14 mouse cellular contexts compared by ENCODE assay signal in the genomic region with DNA sequence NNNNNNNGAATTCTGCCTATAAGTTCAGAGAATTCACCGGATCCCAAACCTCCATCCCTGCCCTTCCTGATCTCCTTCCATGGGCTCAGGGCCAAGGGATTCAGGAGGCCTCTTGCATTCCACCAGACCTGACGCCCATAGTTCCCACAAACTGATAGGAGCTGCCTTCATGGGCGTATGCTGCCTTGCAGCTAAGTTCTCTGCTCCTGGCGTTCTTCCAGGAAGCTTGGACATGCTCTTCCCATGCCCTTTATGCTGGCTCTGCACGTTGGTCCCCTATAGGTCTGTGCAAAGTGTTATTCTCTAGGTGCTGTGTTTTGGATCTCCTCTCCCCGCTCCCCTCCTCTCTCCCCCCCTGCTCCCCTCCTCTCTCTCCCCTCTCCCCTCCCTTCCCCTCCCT. TPM values are rescaled to one million over a fixed set of nuclear protein-coding genes. Genes with fewer than 3 reads are reported as not detected.
DNase-seq lines count a peak whose midpoint lies in the region; ATAC-seq and TF ChIP-seq lines count a peak whose summit lies in the region.
"Had no signal": no experiment of that assay in that cellular context is flagged by ENCODE, and none has a peak within 500 bp of the region (broad histone marks: within the 10 kb centered on the region; RNA-seq: fewer than 3 reads in every experiment).

No protein-coding gene starts in this region.

- no peaks in the 10 kb centered on the region for H3K36me3 ChIP-seq in heart, embryonic 11.5 days (ENCODE audit: control insufficient read depth, insufficient read depth, low read length)
- H3K36me3 ChIP-seq in lung, embryonic 14.5 days (ENCODE audit: insufficient read depth), result no peaks in the 10 kb centered on the region
- no peaks in the 10 kb centered on the region for H3K36me3 ChIP-seq in stomach, embryonic 15.5 days
- H3K36me3 ChIP-seq: limb, embryonic 13.5 days; neural tube, embryonic 15.5 days had no signal

- no peak for TF ChIP-seq CTCF in lung, embryonic 14.5 days (IDR thresholded peaks at IDR 0.05; ENCODE audit: low read depth)
- no peak for TF ChIP-seq CTCF in lung, adult 2 months (IDR thresholded peaks at IDR 0.05; ENCODE audit: insufficient read depth, low read length)
- no peak for TF ChIP-seq CTCF in gastrocnemius, adult 2 months (IDR thresholded peaks at IDR 0.05)

- peaks cover 12% of the 10 kb centered on the region; the same call in 1 of the 2 replicates for H3K4me1 ChIP-seq in heart, embryonic 11.5 days (ENCODE audit: control insufficient read depth, insufficient read depth, low read length)
- no peaks in the 10 kb centered on the region for H3K4me1 ChIP-seq in lung, embryonic 14.5 days (ENCODE audit: insufficient read depth)
- no peaks in the 10 kb centered on the region for H3K4me1 ChIP-seq in lung, adult 2 months (ENCODE audit: control insufficient read depth, insufficient read depth, low read length)
- H3K4me1 ChIP-seq in stomach, embryonic 15.5 days, result no peaks in the 10 kb centered on the region
- H3K4me1 ChIP-seq: limb, embryonic 13.5 days; neural tube, embryonic 15.5 days had no signal

- H3K4me2 ChIP-seq in heart, embryonic 11.5 days, result no peak overlapping the region
- no peak overlapping the region for H3K4me2 ChIP-seq in lung, embryonic 14.5 days
- no peak overlapping the region for H3K4me2 ChIP-seq in stomach, embryonic 15.5 days
- H3K4me2 ChIP-seq: limb, embryonic 13.5 days; neural tube, embryonic 15.5 days had no signal

- no peak; the same call in 1 of the 2 replicates for ATAC-seq in heart, embryonic 11.5 days (replicated peaks; ENCODE audit: insufficient number of reproducible peaks, low FRiP score, low TSS enrichment)
- peak; percentile 47 for ATAC-seq in lung, embryonic 14.5 days (ENCODE audit: insufficient read depth)
- ATAC-seq in common myeloid progenitor, adult 5-6 weeks (replicated peaks; ENCODE audit: low read depth, poor library complexity, severe bottlenecking), result 0 out of 2 replicates have a peak, but pooled peaks have one; percentile 32
- peak; percentile 18; the same call in 1 of the 2 replicates for ATAC-seq in stomach, embryonic 15.5 days (ENCODE audit: insufficient read depth, low FRiP score, low read depth)
- ATAC-seq: forebrain, embryonic 14.5 days had no signal

- no peaks in the 10 kb centered on the region for H3K27me3 ChIP-seq in heart, embryonic 11.5 days (ENCODE audit: control insufficient read depth, insufficient read depth, low read length)
- H3K27me3 ChIP-seq in lung, embryonic 14.5 days (ENCODE audit: insufficient read depth, low read length), result no peaks in the 10 kb centered on the region
- no peaks in the 10 kb centered on the region for H3K27me3 ChIP-seq in stomach, embryonic 15.5 days (replicated peaks)
- H3K27me3 ChIP-seq: limb, embryonic 13.5 days; neural tube, embryonic 15.5 days had no signal

- DNase-seq in heart, adult 18-20 months, result peak; percentile 6 to 14
- peak; percentile 81 for DNase-seq in lung, embryonic 14.5 days
- no peak for DNase-seq in lung, adult 2 months
- DNase-seq in gastrocnemius, adult 2 months, result no peak
- DNase-seq in right cerebral cortex, postnatal 36 days (ENCODE audit: low spot score in 2 of 2), result no peak
- DNase-seq: gastrocnemius, postnatal 25 days had no signal

- H3K27ac ChIP-seq in heart, embryonic 11.5 days (ENCODE audit: low read depth, low read length), result no peak overlapping the region
- no peak overlapping the region for H3K27ac ChIP-seq in lung, embryonic 14.5 days (ENCODE audit: low read depth)
- H3K27ac ChIP-seq in stomach, embryonic 15.5 days, result no peak overlapping the region
- H3K27ac ChIP-seq in gastrocnemius, adult 2 months, result no peak overlapping the region
- H3K27ac ChIP-seq: kidney, postnatal 0 days; limb, embryonic 13.5 days; macrophage; neural tube, embryonic 15.5 days had no signal

- intact Hi-C loops in gastrocnemius, adult 2 months (cut with DNase I), result no loop called here

- H3K9me3 ChIP-seq in heart, embryonic 11.5 days (replicated peaks; ENCODE audit: control insufficient read depth, low read length), result no peaks in the 10 kb centered on the region; the same call in 1 of the 2 replicates
- no peaks in the 10 kb centered on the region; the same call in 1 of the 2 replicates for H3K9me3 ChIP-seq in lung, embryonic 14.5 days (ENCODE audit: low read depth, low read length)
- no peaks in the 10 kb centered on the region for H3K9me3 ChIP-seq in stomach, embryonic 15.5 days
- H3K9me3 ChIP-seq: neural tube, embryonic 15.5 days had no signal

- no peak for TF ChIP-seq POLR2A in lung, adult 2 months (IDR thresholded peaks at IDR 0.05; ENCODE audit: borderline replicate concordance, extremely low read depth, low read depth, low read length)

- no peak overlapping the region for H3K9ac ChIP-seq in heart, embryonic 11.5 days (ENCODE audit: low read depth, low read length)
- no peak overlapping the region for H3K9ac ChIP-seq in lung, embryonic 14.5 days
- H3K9ac ChIP-seq in stomach, embryonic 15.5 days, result no peak overlapping the region
- H3K9ac ChIP-seq: limb, embryonic 13.5 days; neural tube, embryonic 15.5 days had no signal

- 33% methylated on average over 6 of the region's 6 CpGs for WGBS in heart, embryonic 11.5 days (ENCODE audit: insufficient replicate concordance)
- 21% methylated on average over 6 of the region's 6 CpGs for WGBS in lung, embryonic 14.5 days
- WGBS in lung, adult 2 months, result 16% methylated on average over 5 of the region's 6 CpGs
- 33% methylated on average over 6 of the region's 6 CpGs for WGBS in stomach, embryonic 15.5 days

- H3K4me3 ChIP-seq in heart, embryonic 11.5 days (ENCODE audit: low read depth, low read length), result no peak overlapping the region
- no peak overlapping the region for H3K4me3 ChIP-seq in lung, embryonic 14.5 days (ENCODE audit: low read depth, low read length)
- H3K4me3 ChIP-seq in lung, adult 2 months (replicated peaks; ENCODE audit: extremely low read depth, low read depth, low read length), result no peak overlapping the region
- H3K4me3 ChIP-seq in stomach, embryonic 15.5 days (replicated peaks), result no peak overlapping the region
- H3K4me3 ChIP-seq in gastrocnemius, adult 2 months, result no peak overlapping the region
- H3K4me3 ChIP-seq: limb, embryonic 13.5 days; neural tube, embryonic 15.5 days had no signal

RNA-seq across cellular contexts. Expression of a gene that starts 36.1 kb away (rescaled TPM):
- total RNA-seq in heart, adult 18-20 months (2021), result under 1 TPM in 1 of 2 experiments, not detected in 1; 0.07 TPM
- 2.0 and 2.9 TPM in 2 replicates for polyA plus RNA-seq in heart, embryonic 11.5 days (2014; fragmentation: Nextera tagmentation; extraction: Ambion mirVana)
- polyA plus RNA-seq in lung, embryonic 14.5 days (2014; fragmentation: Nextera tagmentation; extraction: Ambion mirVana), result 1.0 and 1.2 TPM in 2 replicates
- 0.07 and 0.10 TPM in 2 replicates for polyA plus RNA-seq in lung, adult 2 months (2012; rRNA removed)
- not detected in 2 replicates for total RNA-seq in common myeloid progenitor, adult 5-6 weeks (2017)
- 4.7 and 4.9 TPM in 2 replicates for polyA plus RNA-seq in stomach, embryonic 15.5 days (2015; fragmentation: Nextera tagmentation; extraction: Ambion mirVana)
- not detected for total RNA-seq in gastrocnemius, adult 2 months (2021)
- total RNA-seq: gastrocnemius, postnatal 25 days had no signal
- polyA plus RNA-seq: macrophage had no signal

Comparison
In these comparisons a context has a peak if more than half of its experiments do, and no peak if none do; other contexts are left out.
1. DNase-seq: peak in heart, adult 18-20 months (2 of 2) and lung, embryonic 14.5 days (single experiment); none in lung, adult 2 months (single experiment), gastrocnemius, adult 2 months (single experiment) and right cerebral cortex, postnatal 36 days (0 of 2).